Mouse (Mus musculus): ENCODE data around the gene Btk. TPM values are rescaled to one million over a fixed set of nuclear protein-coding genes. Genes with fewer than 3 reads are reported as not detected.

Btk gene
- polyA plus RNA-seq, 1 experiment from 2014 or later = 1.2 TPM

GRCm38 (mm10) chrX:134601380-134602120 lies 18.2 kb upstream of the Btk start:
- peak; percentile 85 for ATAC-seq (ENCODE audit: low FRiP score, low read depth)
- Histone ChIP-seq H3K9me3 (no peaks in the 10 kb centered on the region), H3K27me3 (no peaks in the 10 kb centered on the region), H3K4me3 (peak overlapping the region; percentile 54), H3K36me3 (0 out of 2 replicates have a peak, but pooled peaks cover 4% of the 10 kb centered on the region), H3K27ac (replicated peaks) (peak overlapping the region; percentile 91), H3K9ac (replicated peaks) (peak overlapping the region; percentile 53), H3K4me1 (peaks cover 10% of the 10 kb centered on the region), H3K4me2 (replicated peaks) (peak overlapping the region; percentile 52)
- WGBS = 22% methylated on average over 40 of the region's 43 CpGs

- Histone ChIP-seq H3K4me2 (replicated peaks) (peak within 1 kb of the TSS; percentile 55), H3K27me3 (no peaks in the 10 kb centered on the region), H3K4me3 (peak within 1 kb of the TSS; percentile 54), H3K4me1 (peaks cover 10% of the 10 kb centered on the region), H3K27ac (replicated peaks) (peak within 1 kb of the TSS; percentile 91), H3K9me3 (no peaks in the 10 kb centered on the region), H3K9ac (replicated peaks) (peak within 1 kb of the TSS; percentile 53), H3K36me3 (0 out of 2 replicates have a peak, but pooled peaks cover 4% of the 10 kb centered on the region)
- peak; percentile 97 for ATAC-seq (ENCODE audit: low FRiP score, low read depth)
- WGBS = 23% methylated on average over 32 of the region's 33 CpGs
Measured at GRCm38 (mm10) chrX:134600659-134601379, 17.4 kb upstream of the Btk start, which contains the start of the genes Gla and Hnrnph2. Gla (minus strand) TSS chrX:134601125. Hnrnph2 (plus strand) TSS chrX:134601179.

- Histone ChIP-seq H3K27me3 (no peaks in the 10 kb centered on the region), H3K27ac (replicated peaks) (no peak overlapping the region), H3K4me1 (peaks cover 10% of the 10 kb centered on the region), H3K36me3 (0 out of 2 replicates have a peak, but pooled peaks cover 4% of the 10 kb centered on the region), H3K4me3 (peak overlapping the region; percentile 53), H3K4me2 (replicated peaks) (peak overlapping the region; percentile 55), H3K9me3 (no peaks in the 10 kb centered on the region), H3K9ac (replicated peaks) (peak overlapping the region; percentile 53)
- WGBS = 35% methylated on average over 10 of the region's 10 CpGs
- no peak for ATAC-seq (ENCODE audit: low FRiP score, low read depth)
Measured at GRCm38 (mm10) chrX:134599922-134600565, 16.7 kb upstream of the Btk start.

- H3K9ac ChIP-seq (replicated peaks) = no peak overlapping the region
- no peaks in the 10 kb centered on the region for H3K27me3 ChIP-seq
- H3K4me1 ChIP-seq = no peaks in the 10 kb centered on the region
- no peak for ATAC-seq (ENCODE audit: low FRiP score, low read depth)
- H3K4me2 ChIP-seq (replicated peaks) = no peak overlapping the region
- H3K36me3 ChIP-seq = peaks cover 14% of the 10 kb centered on the region
- H3K9me3 ChIP-seq = no peaks in the 10 kb centered on the region
- H3K27ac ChIP-seq (replicated peaks) = no peak overlapping the region
- 71% methylated on average over 5 of the region's 5 CpGs for WGBS
- H3K4me3 ChIP-seq = no peak overlapping the region
Measured at GRCm38 (mm10) chrX:134589836-134590235, 6.5 kb upstream of the Btk start.

GRCm38 (mm10) chrX:134588997-134589396 lies 5.6 kb upstream of the Btk start:
- Histone ChIP-seq H3K9ac (replicated peaks) (no peak overlapping the region), H3K9me3 (no peaks in the 10 kb centered on the region), H3K36me3 (peaks cover 14% of the 10 kb centered on the region), H3K4me2 (replicated peaks) (no peak overlapping the region), H3K4me1 (no peaks in the 10 kb centered on the region), H3K27ac (replicated peaks) (no peak overlapping the region), H3K27me3 (no peaks in the 10 kb centered on the region), H3K4me3 (no peak overlapping the region)
- 86% methylated on average over 3 of the region's 3 CpGs for WGBS
- no peak for ATAC-seq (ENCODE audit: low FRiP score, low read depth)

GRCm38 (mm10) chrX:134588261-134588660 lies 4.9 kb upstream of the Btk start:
- Histone ChIP-seq H3K27me3 (no peaks in the 10 kb centered on the region), H3K9me3 (no peaks in the 10 kb centered on the region)
- ATAC-seq (ENCODE audit: low FRiP score, low read depth) = no peak

GRCm38 (mm10) chrX:134586447-134586846 lies 3.1 kb upstream of the Btk start:
- Histone ChIP-seq H3K9ac (replicated peaks) (peak overlapping the region; percentile 69), H3K4me2 (replicated peaks) (peak overlapping the region; percentile 63), H3K27me3 (no peaks in the 10 kb centered on the region), H3K9me3 (no peaks in the 10 kb centered on the region), H3K27ac (replicated peaks) (no peak overlapping the region; the same call in 1 of the 2 replicates), H3K36me3 (peaks cover 14% of the 10 kb centered on the region), H3K4me1 (no peaks in the 10 kb centered on the region), H3K4me3 (peak overlapping the region; percentile 55)
- no peak for ATAC-seq (ENCODE audit: low FRiP score, low read depth)
- WGBS = 39% methylated on average over 8 of the region's 8 CpGs

More at GRCm38 (mm10) chrX:134588261-134588660, 4.9 kb upstream of the Btk start:
- Histone ChIP-seq H3K4me1 (no peaks in the 10 kb centered on the region), H3K36me3 (peaks cover 14% of the 10 kb centered on the region), H3K9ac (replicated peaks) (no peak overlapping the region), H3K4me2 (replicated peaks) (no peak overlapping the region), H3K4me3 (no peak overlapping the region), H3K27ac (replicated peaks) (no peak overlapping the region)
- 87% methylated on average over 4 of the region's 4 CpGs for WGBS

GRCm38 (mm10) chrX:134585103-134586002 lies 2.0 kb upstream of the Btk start, which contains the start of gene Rpl36a:
Rpl36a (plus strand) TSS chrX:134585654.
- no peaks in the 10 kb centered on the region for H3K27me3 ChIP-seq
- peaks cover 14% of the 10 kb centered on the region for H3K36me3 ChIP-seq
- H3K4me3 ChIP-seq = peak within 1 kb of the TSS; percentile 55
- no peaks in the 10 kb centered on the region for H3K4me1 ChIP-seq
- no peaks in the 10 kb centered on the region for H3K9me3 ChIP-seq
- H3K9ac ChIP-seq (replicated peaks) = peak within 1 kb of the TSS; percentile 69
- peak; percentile 97 for ATAC-seq (ENCODE audit: low FRiP score, low read depth)
- H3K4me2 ChIP-seq (replicated peaks) = peak within 1 kb of the TSS; percentile 63
- peak within 1 kb of the TSS; percentile 88 for H3K27ac ChIP-seq (replicated peaks)
- 25% methylated on average over 45 of the region's 45 CpGs for WGBS

GRCm38 (mm10) chrX:134582270-134582669 lies 1.1 kb downstream of the Btk start:
- no peak overlapping the region for H3K4me3 ChIP-seq
- H3K27me3 ChIP-seq = no peaks in the 10 kb centered on the region
- ATAC-seq (ENCODE audit: low FRiP score, low read depth) = no peak
- no peak overlapping the region for H3K4me2 ChIP-seq (replicated peaks)
- H3K27ac ChIP-seq (replicated peaks) = no peak overlapping the region
- H3K36me3 ChIP-seq = no peaks in the 10 kb centered on the region
- H3K4me1 ChIP-seq = no peaks in the 10 kb centered on the region
- H3K9me3 ChIP-seq = no peaks in the 10 kb centered on the region
- no peak overlapping the region for H3K9ac ChIP-seq (replicated peaks)
- 89% methylated on average over 11 of the region's 11 CpGs for WGBS

- Histone ChIP-seq H3K27ac (replicated peaks) (no peak overlapping the region), H3K9me3 (no peaks in the 10 kb centered on the region), H3K4me1 (no peaks in the 10 kb centered on the region), H3K9ac (replicated peaks) (no peak overlapping the region), H3K4me3 (no peak overlapping the region), H3K27me3 (no peaks in the 10 kb centered on the region), H3K4me2 (replicated peaks) (no peak overlapping the region), H3K36me3 (no peaks in the 10 kb centered on the region)
- ATAC-seq (ENCODE audit: low FRiP score, low read depth) = no peak
- WGBS = 85% methylated on average over 14 of the region's 14 CpGs
Measured at GRCm38 (mm10) chrX:134580528-134581305, 2.7 kb downstream of the Btk start.

All from midbrain, embryonic 12.5 days (tissue).